Mouse (Mus musculus) layer of hippocampus, adult 18-20 months (tissue): ENCODE results near the gene Bckdk. TPM values are rescaled to one million over a fixed set of nuclear protein-coding genes. Genes with fewer than 3 reads are reported as not detected.
A peak's percentile ranks its signal among the peaks of the same experiment; 100 is the strongest.
"Not testable (repeated sequence)": the region's sequence is repeated elsewhere in the genome, so short reads cannot be mapped to it uniquely, and the experiment has no call there.

Source experiments
- DNase-seq, 2 experiments: peaks; one replicate each; pipeline ENCODE4 v3.0.0; 2022; ENCODE audit warnings: low spot score in 2 of 2
- total RNA-seq, 2 experiments: library from RNA; stranded (reverse); gene quantifications; 2 replicates each; pipeline ENCODE4 v1.2.3; 2021

Gene Bckdk
- total RNA-seq, 2 experiments from 2014 or later = 41.4 to 42.4 TPM

DNA sequence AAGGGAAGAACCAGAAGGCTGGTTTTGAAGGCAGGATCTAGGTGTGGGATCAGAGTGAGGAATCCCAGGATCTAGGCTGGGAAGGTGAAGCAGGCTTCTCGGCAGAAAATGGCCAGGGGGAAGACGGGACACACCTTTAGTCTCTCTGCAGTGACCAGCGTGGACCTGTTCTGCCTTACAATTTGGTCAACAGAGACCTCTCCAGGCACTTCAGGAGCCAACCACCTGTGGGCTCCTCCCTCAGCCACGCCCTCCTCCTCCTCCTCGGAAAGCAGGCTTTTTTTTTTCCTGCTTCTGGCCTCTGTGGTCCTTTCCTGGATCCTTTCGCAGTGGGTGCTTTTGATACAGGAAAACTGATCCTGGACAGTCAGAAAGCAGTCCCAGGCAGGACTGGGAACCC is 26.0 kb downstream of the Bckdk start, which contains the start of gene Prss8:
TSS of gene Prss8 (minus strand) at position 182 of the 400 bp plus-strand sequence.
- DNase-seq = no peak

DNA sequence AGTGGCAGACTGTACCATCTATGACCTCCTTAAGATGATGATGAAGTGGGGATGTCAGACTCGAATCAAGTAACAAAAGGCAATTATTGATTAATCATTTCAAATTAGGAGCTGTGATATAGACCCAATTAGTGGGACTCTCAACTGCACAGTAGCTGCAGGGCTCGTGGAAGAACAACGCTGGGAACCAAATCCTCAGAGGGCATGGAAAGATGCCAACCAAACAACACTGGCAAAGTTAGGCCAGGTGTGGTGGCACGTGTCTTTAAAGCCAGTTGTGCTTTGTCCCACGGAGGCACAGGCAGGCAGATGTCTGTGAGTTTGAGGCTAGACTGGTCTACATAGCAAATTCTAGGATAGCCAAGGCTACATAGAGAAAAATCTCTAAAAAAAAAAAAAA is 26.8 kb downstream of the Bckdk start:
- DNase-seq = no peak

DNA sequence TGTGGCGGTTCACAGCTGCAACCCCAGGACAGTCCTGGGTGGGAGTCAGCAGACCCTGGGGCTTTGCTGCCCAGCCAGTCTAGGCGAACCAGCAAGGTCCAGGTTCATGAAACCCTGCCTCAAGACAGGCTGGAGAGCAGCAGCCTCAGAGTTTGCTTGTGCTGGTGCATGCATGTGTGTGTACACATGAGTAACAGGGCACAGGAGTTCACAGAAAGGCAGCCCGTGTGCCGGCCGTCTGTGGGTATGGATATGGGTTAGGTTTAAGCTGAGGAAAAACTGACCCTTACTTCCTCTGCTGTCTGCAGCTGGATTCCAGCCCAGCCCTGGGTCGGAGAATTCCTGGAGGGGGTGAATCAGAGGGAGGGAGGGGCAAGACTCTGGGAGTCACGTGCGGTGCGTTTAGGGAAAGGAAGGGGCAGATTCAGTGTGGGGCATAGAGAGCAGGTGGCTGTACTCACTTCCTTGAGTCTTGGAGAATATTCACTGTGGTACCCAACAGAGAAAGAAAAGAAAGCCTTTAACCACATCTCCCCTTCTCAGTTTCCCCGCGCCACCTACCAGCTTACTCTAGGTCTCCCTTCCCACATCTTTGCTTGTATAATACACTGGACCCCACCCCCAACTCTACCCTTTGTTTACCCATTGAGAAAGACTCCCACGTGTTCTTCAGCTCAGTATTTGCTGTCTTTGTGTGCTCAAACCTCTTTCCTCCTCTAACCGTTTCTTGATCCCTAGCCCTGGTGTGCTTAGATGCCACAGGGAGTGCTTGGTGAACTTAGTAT is 27.7 kb downstream of the Bckdk start:
- DNase-seq = no peak

- DNase-seq = no peak
Measured at GRCm38 (mm10) chr7:127932273-127933031, 28.6 kb downstream of the Bckdk start.

GRCm38 (mm10) chr7:127934075-127934474 is 30.2 kb downstream of the Bckdk start:
- no peak for DNase-seq

GRCm38 (mm10) chr7:127935028-127935722 is 31.3 kb downstream of the Bckdk start:
- DNase-seq = peak; percentile 93 to 96

DNA sequence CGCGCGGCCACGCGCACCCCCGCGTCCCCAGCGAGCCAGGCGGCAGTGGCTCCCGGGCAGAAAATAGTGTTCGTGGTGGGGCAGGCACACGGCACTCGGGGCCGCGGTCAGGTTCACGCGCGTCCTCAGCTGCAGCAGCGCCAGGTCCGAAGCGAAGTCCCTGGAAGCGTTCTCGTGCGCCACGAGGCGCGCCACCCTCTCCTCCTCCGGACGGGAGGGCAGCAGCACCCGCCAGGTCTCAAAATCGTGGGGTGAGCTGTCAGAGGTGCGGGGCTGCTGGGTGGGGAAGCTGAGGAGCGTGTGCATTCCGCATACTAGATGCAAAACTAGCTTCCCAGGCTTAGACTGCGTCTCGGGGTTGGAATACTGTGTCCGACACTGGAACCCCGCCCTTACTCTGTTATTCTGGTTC is 31.9 kb downstream of the Bckdk start:
- no peak for DNase-seq

- DNase-seq = no peak
Measured at GRCm38 (mm10) chr7:127936216-127936884, 32.5 kb downstream of the Bckdk start.

GRCm38 (mm10) chr7:127942097-127942496 is 38.2 kb downstream of the Bckdk start:
- DNase-seq = not testable (repeated sequence)

DNA sequence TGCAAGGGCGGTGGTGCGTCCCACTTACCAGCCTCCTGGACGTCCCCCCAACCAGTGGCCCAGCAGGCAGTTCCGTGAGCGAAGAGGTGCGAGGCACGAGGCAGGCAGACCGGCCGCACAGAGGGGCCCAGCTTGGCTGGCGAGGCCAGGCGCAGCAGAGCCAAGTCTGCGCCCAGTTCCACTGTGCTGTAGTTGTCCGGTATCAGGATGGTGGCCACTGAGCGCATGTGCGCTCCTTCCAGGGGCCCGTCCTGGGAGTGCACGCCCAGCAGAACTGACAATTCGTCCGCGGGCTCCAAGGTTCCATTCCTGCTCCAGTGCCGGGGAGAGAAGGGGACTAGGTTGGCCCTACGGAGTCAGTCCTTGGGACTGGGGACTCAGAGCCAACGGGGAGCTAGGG is 40.7 kb downstream of the Bckdk start:
- DNase-seq = no peak

GRCm38 (mm10) chr7:127946470-127947023 is 42.7 kb downstream of the Bckdk start, which contains the start of gene Prss36:
Prss36 (minus strand) TSS chr7:127946725.
- DNase-seq = no peak

- DNase-seq = no peak
Measured at GRCm38 (mm10) chr7:127952864-127953581, 49.1 kb downstream of the Bckdk start.

DNA sequence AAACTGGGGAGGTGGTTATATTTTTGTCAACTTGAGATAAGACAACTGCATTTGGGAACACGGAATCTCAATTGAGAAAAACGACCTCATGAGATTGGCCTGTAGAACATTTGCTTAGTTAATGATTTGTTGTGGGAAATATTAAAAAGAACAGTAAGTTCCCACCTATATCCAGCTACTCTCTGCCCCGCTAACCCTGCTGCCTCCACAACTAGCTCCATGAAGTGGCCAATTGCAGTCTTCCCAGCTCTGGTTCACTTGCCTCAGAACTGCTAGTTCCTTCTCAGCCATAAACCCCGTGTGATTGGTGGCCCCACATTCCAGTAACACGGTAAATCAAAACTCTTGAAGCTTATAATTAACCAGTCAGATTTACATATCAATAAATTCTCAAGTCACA is 55.5 kb downstream of the Bckdk start:
- no peak for DNase-seq

Other genes starting within 250 kb of the Bckdk start
- gene Bcl7c, start 195.1 kb upstream of the Bckdk start, total RNA-seq = 10 to 100 TPM; 34.4 to 34.6 TPM
- gene Ctf1, start 191.3 kb upstream of the Bckdk start, total RNA-seq = 1 to 10 TPM; 3.5 to 4.6 TPM
- gene Ctf2, start 171.9 kb upstream of the Bckdk start, total RNA-seq = not detected
- gene Fbxl19, start 159.5 kb upstream of the Bckdk start, total RNA-seq = 10 to 100 TPM; 59.2 to 59.7 TPM
- 10 to 100 TPM; 25.9 to 29.3 TPM for gene Orai3, start 134.3 kb upstream of the Bckdk start, total RNA-seq
- gene Setd1a, start 127.4 kb upstream of the Bckdk start, total RNA-seq = 10 to 100 TPM; 35.4 to 44.6 TPM
- gene Gm49388, start 118.5 kb upstream of the Bckdk start, total RNA-seq = 1 to 10 TPM; 4.1 to 5.2 TPM
- 1 to 10 TPM; 6.3 to 7.8 TPM for gene Hsd3b7, start 103.5 kb upstream of the Bckdk start, total RNA-seq
- gene Stx4a, start 79.8 kb upstream of the Bckdk start, total RNA-seq = 10 to 100 TPM; 65.6 to 68.6 TPM
- 100 to 1,000 TPM; 335 to 338 TPM for gene Stx1b, start 79.5 kb upstream of the Bckdk start, total RNA-seq
- gene Zfp646, start 27.9 kb upstream of the Bckdk start, total RNA-seq = 10 to 100 TPM; 34.6 to 35.9 TPM
- 10 to 100 TPM; 20.9 to 25.7 TPM for gene Zfp668, start 27.3 kb upstream of the Bckdk start, total RNA-seq
- 1 to 10 TPM; 2.8 to 3.3 TPM for gene Prss53, start 13.1 kb upstream of the Bckdk start, total RNA-seq
- gene Gm21974, start 8.6 kb upstream of the Bckdk start, total RNA-seq = not detected
- 10 to 100 TPM; 22.9 to 30.8 TPM for gene Vkorc1, start 8.5 kb upstream of the Bckdk start, total RNA-seq
- 10 to 100 TPM; 29.8 to 30.9 TPM for gene Kat8, start 8.4 kb downstream of the Bckdk start, total RNA-seq
- under 1 TPM; 0.25 to 0.46 TPM for gene Prss8, start 26.0 kb downstream of the Bckdk start, total RNA-seq
- gene Prss36, start 42.6 kb downstream of the Bckdk start, total RNA-seq = 10 to 100 TPM; 10.3 to 10.5 TPM
- 100 to 1,000 TPM; 279 to 285 TPM for gene Fus, start 63.4 kb downstream of the Bckdk start, total RNA-seq
- 1 to 10 TPM; 2.1 to 3.2 TPM for gene Pycard, start 89.8 kb downstream of the Bckdk start, total RNA-seq
- gene Trim72, start 99.9 kb downstream of the Bckdk start, total RNA-seq = under 1 TPM; 0.32 to 0.58 TPM
- 10 to 100 TPM; 11.0 to 11.2 TPM for gene Itgam, start 158.6 kb downstream of the Bckdk start, total RNA-seq
- under 1 TPM in 1 of 2 experiments, not detected in 1; 0.25 TPM for gene Gm49368, start 158.6 kb downstream of the Bckdk start, total RNA-seq
- under 1 TPM; 0.13 to 0.59 TPM for gene Itgax, start 225.5 kb downstream of the Bckdk start, total RNA-seq